Mouse (Mus musculus): ENCODE measurements around the gene Adamts9. TPM values are rescaled to one million over a fixed set of nuclear protein-coding genes. Genes with fewer than 3 reads are reported as not detected.

The Adamts9 gene
- polyA plus RNA-seq, 1 experiment from 2014 or later, result 1.0 TPM

- Histone ChIP-seq H3K4me3 (ENCODE audit: low read depth, low read length) (peak overlapping the region; percentile 49), H3K27ac (ENCODE audit: low read length) (no peak overlapping the region), H3K9ac (ENCODE audit: low read depth, low read length) (no peak overlapping the region), H3K4me1 (ENCODE audit: control insufficient read depth, low read depth, low read length) (no peaks in the 10 kb centered on the region), H3K9me3 (replicated peaks; ENCODE audit: control insufficient read depth, low read length) (no peaks in the 10 kb centered on the region), H3K36me3 (ENCODE audit: control insufficient read depth, insufficient read depth) (no peaks in the 10 kb centered on the region), H3K27me3 (ENCODE audit: control insufficient read depth, insufficient read depth, low read depth, low read length) (peaks cover 47% of the 10 kb centered on the region), H3K4me2 (ENCODE audit: low read depth, low read length) (peak overlapping the region; percentile 48)
- 0% methylated on average over 21 of the region's 21 CpGs for WGBS (ENCODE audit: insufficient replicate concordance)
- ATAC-seq (ENCODE audit: low read depth), result peak; percentile 68
Observed at GRCm38 (mm10) chr6:92941281-92941731, 2.0 kb downstream of the Adamts9 start.

GRCm38 (mm10) chr6:92940191-92941131 lies 2.8 kb downstream of the Adamts9 start:
- H3K4me2 ChIP-seq (ENCODE audit: low read depth, low read length), result peak overlapping the region; percentile 48
- whole genome bisulfite sequencing (ENCODE audit: insufficient replicate concordance), result 2% methylated on average over 37 of the region's 37 CpGs
- peaks cover 47% of the 10 kb centered on the region for H3K27me3 ChIP-seq (ENCODE audit: control insufficient read depth, insufficient read depth, low read depth, low read length)
- H3K4me1 ChIP-seq (ENCODE audit: control insufficient read depth, low read depth, low read length), result no peaks in the 10 kb centered on the region
- H3K27ac ChIP-seq (ENCODE audit: low read length), result no peak overlapping the region
- no peaks in the 10 kb centered on the region for H3K36me3 ChIP-seq (ENCODE audit: control insufficient read depth, insufficient read depth)
- peak overlapping the region; percentile 49 for H3K4me3 ChIP-seq (ENCODE audit: low read depth, low read length)
- no peak for ATAC-seq (ENCODE audit: low read depth)
- H3K9me3 ChIP-seq (replicated peaks; ENCODE audit: control insufficient read depth, low read length), result no peaks in the 10 kb centered on the region
- no peak overlapping the region for H3K9ac ChIP-seq (ENCODE audit: low read depth, low read length)

GRCm38 (mm10) chr6:92928261-92928660 lies 15.0 kb downstream of the Adamts9 start:
- Histone ChIP-seq H3K9ac (ENCODE audit: low read depth, low read length) (no peak overlapping the region), H3K4me1 (ENCODE audit: control insufficient read depth, low read depth, low read length) (no peaks in the 10 kb centered on the region), H3K27me3 (ENCODE audit: control insufficient read depth, insufficient read depth, low read depth, low read length) (no peaks in the 10 kb centered on the region), H3K36me3 (ENCODE audit: control insufficient read depth, insufficient read depth) (no peaks in the 10 kb centered on the region), H3K9me3 (replicated peaks; ENCODE audit: control insufficient read depth, low read length) (no peaks in the 10 kb centered on the region), H3K27ac (ENCODE audit: low read length) (no peak overlapping the region), H3K4me2 (ENCODE audit: low read depth, low read length) (no peak overlapping the region), H3K4me3 (ENCODE audit: low read depth, low read length) (no peak overlapping the region)
- WGBS (ENCODE audit: insufficient replicate concordance), result 58% methylated on average over 5 of the region's 5 CpGs
- no peak for ATAC-seq (ENCODE audit: low read depth)

GRCm38 (mm10) chr6:92924536-92924935 lies 18.8 kb downstream of the Adamts9 start:
- no peak for ATAC-seq (ENCODE audit: low read depth)
- Histone ChIP-seq H3K27ac (ENCODE audit: low read length) (no peak overlapping the region), H3K27me3 (ENCODE audit: control insufficient read depth, insufficient read depth, low read depth, low read length) (no peaks in the 10 kb centered on the region), H3K4me3 (ENCODE audit: low read depth, low read length) (no peak overlapping the region), H3K9me3 (replicated peaks; ENCODE audit: control insufficient read depth, low read length) (no peaks in the 10 kb centered on the region), H3K36me3 (ENCODE audit: control insufficient read depth, insufficient read depth) (no peaks in the 10 kb centered on the region), H3K4me2 (ENCODE audit: low read depth, low read length) (no peak overlapping the region), H3K9ac (ENCODE audit: low read depth, low read length) (no peak overlapping the region), H3K4me1 (ENCODE audit: control insufficient read depth, low read depth, low read length) (no peaks in the 10 kb centered on the region)
- WGBS (ENCODE audit: insufficient replicate concordance), result 52% methylated on average over 8 of the region's 8 CpGs

GRCm38 (mm10) chr6:92921843-92922242 lies 21.4 kb downstream of the Adamts9 start:
- Histone ChIP-seq H3K4me1 (ENCODE audit: control insufficient read depth, low read depth, low read length) (no peaks in the 10 kb centered on the region), H3K36me3 (ENCODE audit: control insufficient read depth, insufficient read depth) (no peaks in the 10 kb centered on the region), H3K9me3 (replicated peaks; ENCODE audit: control insufficient read depth, low read length) (no peaks in the 10 kb centered on the region), H3K4me2 (ENCODE audit: low read depth, low read length) (no peak overlapping the region), H3K27me3 (ENCODE audit: control insufficient read depth, insufficient read depth, low read depth, low read length) (no peaks in the 10 kb centered on the region), H3K4me3 (ENCODE audit: low read depth, low read length) (no peak overlapping the region), H3K9ac (ENCODE audit: low read depth, low read length) (no peak overlapping the region), H3K27ac (ENCODE audit: low read length) (no peak overlapping the region)
- 33% methylated on average over 4 of the region's 4 CpGs for WGBS (ENCODE audit: insufficient replicate concordance)
- no peak for ATAC-seq (ENCODE audit: low read depth)

- Histone ChIP-seq H3K27me3 (ENCODE audit: control insufficient read depth, insufficient read depth, low read depth, low read length) (no peaks in the 10 kb centered on the region), H3K36me3 (ENCODE audit: control insufficient read depth, insufficient read depth) (no peaks in the 10 kb centered on the region), H3K4me1 (ENCODE audit: control insufficient read depth, low read depth, low read length) (no peaks in the 10 kb centered on the region), H3K4me2 (ENCODE audit: low read depth, low read length) (no peak overlapping the region), H3K4me3 (ENCODE audit: low read depth, low read length) (no peak overlapping the region), H3K9ac (ENCODE audit: low read depth, low read length) (no peak overlapping the region), H3K27ac (ENCODE audit: low read length) (no peak overlapping the region), H3K9me3 (replicated peaks; ENCODE audit: control insufficient read depth, low read length) (no peaks in the 10 kb centered on the region)
- WGBS (ENCODE audit: insufficient replicate concordance), result 54% methylated on average over 10 of the region's 10 CpGs
- ATAC-seq (ENCODE audit: low read depth), result no peak
Observed at GRCm38 (mm10) chr6:92920938-92921689, 22.2 kb downstream of the Adamts9 start.

- no peak overlapping the region for H3K27ac ChIP-seq (ENCODE audit: low read length)
- H3K9me3 ChIP-seq (replicated peaks; ENCODE audit: control insufficient read depth, low read length), result no peaks in the 10 kb centered on the region
- no peak overlapping the region for H3K4me3 ChIP-seq (ENCODE audit: low read depth, low read length)
- no peaks in the 10 kb centered on the region for H3K27me3 ChIP-seq (ENCODE audit: control insufficient read depth, insufficient read depth, low read depth, low read length)
- H3K9ac ChIP-seq (ENCODE audit: low read depth, low read length), result no peak overlapping the region
- no peak for ATAC-seq (ENCODE audit: low read depth)
- H3K4me1 ChIP-seq (ENCODE audit: control insufficient read depth, low read depth, low read length), result no peaks in the 10 kb centered on the region
- H3K4me2 ChIP-seq (ENCODE audit: low read depth, low read length), result no peak overlapping the region
- WGBS (ENCODE audit: insufficient replicate concordance), result 48% methylated on average over 3 of the region's 3 CpGs
- no peaks in the 10 kb centered on the region for H3K36me3 ChIP-seq (ENCODE audit: control insufficient read depth, insufficient read depth)
Observed at GRCm38 (mm10) chr6:92910611-92911010, 32.7 kb downstream of the Adamts9 start.

- 68% methylated on average over 8 of the region's 8 CpGs for WGBS (ENCODE audit: insufficient replicate concordance)
- Histone ChIP-seq H3K27me3 (ENCODE audit: control insufficient read depth, insufficient read depth, low read depth, low read length) (no peaks in the 10 kb centered on the region), H3K27ac (ENCODE audit: low read length) (no peak overlapping the region), H3K4me1 (ENCODE audit: control insufficient read depth, low read depth, low read length) (no peaks in the 10 kb centered on the region), H3K9ac (ENCODE audit: low read depth, low read length) (no peak overlapping the region), H3K4me2 (ENCODE audit: low read depth, low read length) (no peak overlapping the region), H3K36me3 (ENCODE audit: control insufficient read depth, insufficient read depth) (no peaks in the 10 kb centered on the region), H3K4me3 (ENCODE audit: low read depth, low read length) (no peak overlapping the region), H3K9me3 (replicated peaks; ENCODE audit: control insufficient read depth, low read length) (no peaks in the 10 kb centered on the region)
- no peak for ATAC-seq (ENCODE audit: low read depth)
Observed at GRCm38 (mm10) chr6:92909361-92909760, 33.9 kb downstream of the Adamts9 start.

GRCm38 (mm10) chr6:92905922-92906321 lies 37.4 kb downstream of the Adamts9 start:
- Histone ChIP-seq H3K9me3 (replicated peaks; ENCODE audit: control insufficient read depth, low read length) (no peaks in the 10 kb centered on the region), H3K9ac (ENCODE audit: low read depth, low read length) (no peak overlapping the region), H3K36me3 (ENCODE audit: control insufficient read depth, insufficient read depth) (no peaks in the 10 kb centered on the region), H3K4me1 (ENCODE audit: control insufficient read depth, low read depth, low read length) (no peaks in the 10 kb centered on the region), H3K4me3 (ENCODE audit: low read depth, low read length) (no peak overlapping the region), H3K4me2 (ENCODE audit: low read depth, low read length) (no peak overlapping the region), H3K27me3 (ENCODE audit: control insufficient read depth, insufficient read depth, low read depth, low read length) (no peaks in the 10 kb centered on the region), H3K27ac (ENCODE audit: low read length) (no peak overlapping the region)
- 4% methylated on average over 5 of the region's 5 CpGs for whole genome bisulfite sequencing (ENCODE audit: insufficient replicate concordance)
- ATAC-seq (ENCODE audit: low read depth), result no peak; the same call in 1 of the 2 replicates
